Mouse (Mus musculus) limb, embryonic 11.5 days (tissue): Measurements from ENCODE around the gene Cyp27b1. TPM values are rescaled to one million over a fixed set of nuclear protein-coding genes. Genes with fewer than 3 reads are reported as not detected.
A peak's percentile ranks its signal among the peaks of the same experiment; 100 is the strongest.
"Not testable (repeated sequence)": the region's sequence is repeated elsewhere in the genome, so short reads cannot be mapped to it uniquely, and the experiment has no call there.

Experiments used
- ATAC-seq: fragments of 200-750 bp; cut with Nextera tagmentation; 2 replicates; pipeline ENCODE4 v1.8.0; 2017; ENCODE audit warnings: low read depth; ENCODE audit not compliant: insufficient number of reproducible peaks, low FRiP score, low TSS enrichment
- DNase-seq: peaks from one replicate; pipeline ENCODE4 v3.0.0-alpha.2; 2015; ENCODE audit warnings: low spot score
- H3K27ac ChIP-seq: fragments of 300-500 bp; sonication (generic); replicated peaks from 2 replicates; pipeline ENCODE4 v1.5.1; 2014; ENCODE audit warnings: low read depth, mild to moderate bottlenecking, low read length
- H3K27me3 ChIP-seq: fragments of 300-500 bp; sonication (generic); 2 replicates; pipeline ENCODE4 v1.6.1; 2014; ENCODE audit warnings: mild to moderate bottlenecking, low read length, mixed read lengths; ENCODE audit not compliant: control insufficient read depth, insufficient read depth
- H3K36me3 ChIP-seq: fragments of 300-500 bp; sonication (generic); 2 replicates; pipeline ENCODE4 v1.6.1; 2014; ENCODE audit warnings: mild to moderate bottlenecking, low read length, moderate library complexity, mixed read lengths; ENCODE audit not compliant: control insufficient read depth, insufficient read depth
- H3K4me1 ChIP-seq: fragments of 300-500 bp; sonication (generic); 2 replicates; pipeline ENCODE4 v1.6.1; 2014; ENCODE audit warnings: low read length, mixed read lengths; ENCODE audit not compliant: control insufficient read depth, insufficient read depth
- H3K4me2 ChIP-seq: fragments of 300-500 bp; sonication (generic); 2 replicates; pipeline ENCODE4 v1.6.1; 2014; ENCODE audit warnings: low read depth, mild to moderate bottlenecking, moderate library complexity; ENCODE audit not compliant: severe bottlenecking
- H3K4me3 ChIP-seq: fragments of 300-500 bp; sonication (generic); 2 replicates; pipeline ENCODE4 v1.5.1; 2014; ENCODE audit warnings: low read depth, low read length
- H3K9ac ChIP-seq: fragments of 300-500 bp; sonication (generic); 2 replicates; pipeline ENCODE4 v1.6.1; 2014; ENCODE audit warnings: mild to moderate bottlenecking, low read length
- H3K9me3 ChIP-seq: fragments of 300-500 bp; sonication (generic); 2 replicates; pipeline ENCODE4 v1.6.1; 2016; ENCODE audit warnings: low read length; ENCODE audit not compliant: control insufficient read depth
- WGBS: fragments of 180-500 bp; shearing (Covaris S2); extraction: QIAGEN DNeasy Blood & Tissue Kit; methylation state at CpG from one replicate; pipeline ENCODE4 v1.1.7; 2014; 5-methylcytosine and 5-hydroxymethylcytosine counted together
- polyA plus RNA-seq: library from polyadenylated mRNA; unstranded; fragments of >200 nt; fragmentation: Nextera tagmentation; extraction: Ambion mirVana; gene quantifications from 2 replicates; pipeline ENCODE4 v1.2.1, GENCODE M21; 2014

The Cyp27b1 gene
- polyA plus RNA-seq, 1 experiment from 2014 or later: not detected

GRCm38 (mm10) chr10:127070190-127071121 is 22.4 kb downstream of the Cyp27b1 start, which contains the start of gene Tspan31:
Gene Tspan31 (minus strand): TSS chr10:127070264.
- ATAC-seq: peak; percentile 85
- DNase-seq: peak; percentile 90
- H3K27me3 ChIP-seq: no peaks in the 10 kb centered on the region
- H3K4me2 ChIP-seq: peak within 1 kb of the TSS; percentile 89
- H3K9ac ChIP-seq: peak within 1 kb of the TSS; percentile 73
- H3K4me1 ChIP-seq: peaks cover 7% of the 10 kb centered on the region; the same call in 1 of the 2 replicates
- 2% methylated on average over 36 of the region's 36 CpGs for WGBS
- peaks cover 24% of the 10 kb centered on the region for H3K36me3 ChIP-seq
- H3K4me3 ChIP-seq: peak within 1 kb of the TSS; percentile 66
- H3K27ac ChIP-seq: peak within 1 kb of the TSS; percentile 71
- H3K9me3 ChIP-seq: no peaks in the 10 kb centered on the region

GRCm38 (mm10) chr10:127071203-127071602 is 23.2 kb downstream of the Cyp27b1 start:
- Histone ChIP-seq H3K4me1 (peaks cover 7% of the 10 kb centered on the region; the same call in 1 of the 2 replicates), H3K4me3 (peak overlapping the region; percentile 66), H3K27me3 (0 out of 2 replicates have a peak, but pooled peaks cover 2% of the 10 kb centered on the region), H3K9ac (no peak overlapping the region), H3K4me2 (peak overlapping the region; percentile 89), H3K9me3 (no peaks in the 10 kb centered on the region), H3K36me3 (peaks cover 16% of the 10 kb centered on the region), H3K27ac (no peak overlapping the region)
- DNase-seq (no peak), ATAC-seq (no peak)
- WGBS: 78% methylated on average over 9 of the region's 9 CpGs

- H3K4me2 ChIP-seq, ATAC-seq, H3K9ac ChIP-seq, DNase-seq, H3K4me1 ChIP-seq, H3K27me3 ChIP-seq, H3K9me3 ChIP-seq, H3K4me3 ChIP-seq, H3K27ac ChIP-seq, H3K36me3 ChIP-seq: not testable (repeated sequence)
- WGBS: 91% methylated on average over 4 of the region's 4 CpGs
Measured at GRCm38 (mm10) chr10:127072270-127072669, 24.2 kb downstream of the Cyp27b1 start.

- peaks cover 14% of the 10 kb centered on the region for H3K27me3 ChIP-seq
- H3K4me1 ChIP-seq, DNase-seq, ATAC-seq, H3K9me3 ChIP-seq, H3K4me3 ChIP-seq, H3K36me3 ChIP-seq, H3K4me2 ChIP-seq, H3K9ac ChIP-seq, H3K27ac ChIP-seq: not testable (repeated sequence)
- 80% methylated on average over 2 of the region's 2 CpGs for WGBS
Measured at GRCm38 (mm10) chr10:127072969-127073368, 24.9 kb downstream of the Cyp27b1 start.

GRCm38 (mm10) chr10:127073981-127074380 is 25.9 kb downstream of the Cyp27b1 start:
- no peak overlapping the region for H3K9ac ChIP-seq
- H3K4me1 ChIP-seq: peaks cover 11% of the 10 kb centered on the region; the same call in 1 of the 2 replicates
- H3K4me3 ChIP-seq: no peak overlapping the region
- H3K4me2 ChIP-seq: no peak overlapping the region
- H3K27me3 ChIP-seq: peaks cover 24% of the 10 kb centered on the region
- no peak for DNase-seq
- WGBS: 90% methylated on average over 1 of the region's 1 CpGs
- no peak for ATAC-seq
- no peaks in the 10 kb centered on the region for H3K36me3 ChIP-seq
- H3K9me3 ChIP-seq: no peaks in the 10 kb centered on the region
- no peak overlapping the region for H3K27ac ChIP-seq

GRCm38 (mm10) chr10:127075080-127075479 is 27.0 kb downstream of the Cyp27b1 start, which contains the start of gene Agap2:
Gene Agap2 (plus strand): TSS chr10:127075284.
- WGBS: 69% methylated on average over 9 of the region's 9 CpGs
- no peak for ATAC-seq
- no peak within 1 kb of the TSS for H3K4me3 ChIP-seq
- no peak within 1 kb of the TSS for H3K27ac ChIP-seq
- peaks cover 35% of the 10 kb centered on the region for H3K27me3 ChIP-seq
- no peak within 1 kb of the TSS for H3K9ac ChIP-seq
- 0 out of 2 replicates have a peak, but pooled peaks cover 3% of the 10 kb centered on the region for H3K9me3 ChIP-seq
- peaks cover 16% of the 10 kb centered on the region for H3K4me1 ChIP-seq
- no peak within 1 kb of the TSS for H3K4me2 ChIP-seq
- DNase-seq: no peak
- H3K36me3 ChIP-seq: no peaks in the 10 kb centered on the region

GRCm38 (mm10) chr10:127075651-127076050 is 27.6 kb downstream of the Cyp27b1 start:
- H3K9ac ChIP-seq: no peak overlapping the region
- 71% methylated on average over 8 of the region's 8 CpGs for WGBS
- no peak overlapping the region for H3K4me3 ChIP-seq
- ATAC-seq (no peak), DNase-seq (no peak)
- H3K36me3 ChIP-seq: no peaks in the 10 kb centered on the region
- H3K4me2 ChIP-seq: no peak overlapping the region
- peaks cover 40% of the 10 kb centered on the region for H3K27me3 ChIP-seq
- H3K4me1 ChIP-seq: peaks cover 19% of the 10 kb centered on the region
- H3K27ac ChIP-seq: no peak overlapping the region
- 0 out of 2 replicates have a peak, but pooled peaks cover 3% of the 10 kb centered on the region for H3K9me3 ChIP-seq

GRCm38 (mm10) chr10:127076082-127076481 is 28.0 kb downstream of the Cyp27b1 start:
- no peak overlapping the region for H3K9ac ChIP-seq
- 0 out of 2 replicates have a peak, but pooled peaks cover 3% of the 10 kb centered on the region for H3K9me3 ChIP-seq
- ATAC-seq (no peak), DNase-seq (no peak)
- H3K36me3 ChIP-seq: no peaks in the 10 kb centered on the region
- no peak overlapping the region for H3K27ac ChIP-seq
- WGBS: 32% methylated on average over 4 of the region's 4 CpGs
- H3K4me1 ChIP-seq: peaks cover 21% of the 10 kb centered on the region
- no peak overlapping the region for H3K4me3 ChIP-seq
- H3K27me3 ChIP-seq: peaks cover 45% of the 10 kb centered on the region
- no peak overlapping the region for H3K4me2 ChIP-seq
